Mouse (Mus musculus) forelimb bud, embryonic 11.5 days (tissue): Measurements from ENCODE around the gene Tifa.

Experiments
- DNase-seq: peaks from one replicate; pipeline ENCODE4 v3.0.0-alpha.2; 2012; ENCODE audit warnings: low read depth, low spot score

The Tifa gene

DNA sequence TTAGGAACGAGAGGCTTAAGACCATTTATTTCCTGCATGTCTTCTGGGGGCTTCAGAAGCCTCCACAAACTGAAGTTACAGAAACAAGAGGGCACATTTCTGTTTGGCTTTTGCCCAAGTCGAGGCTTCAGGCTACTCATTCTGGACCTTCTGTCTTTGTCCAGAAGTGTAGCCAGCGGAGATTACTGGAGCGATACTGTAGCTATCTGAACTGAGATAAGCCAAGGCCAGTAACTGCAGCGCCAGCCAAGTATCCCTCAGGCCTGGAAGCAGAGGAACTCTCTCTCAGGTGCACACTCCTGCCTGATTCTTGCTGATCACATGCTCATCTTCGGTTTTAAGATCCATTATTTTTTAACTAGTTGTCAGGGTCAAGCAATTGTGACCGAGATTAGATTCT is 1.6 kb upstream of the Tifa start:
- no peak for DNase-seq

DNA sequence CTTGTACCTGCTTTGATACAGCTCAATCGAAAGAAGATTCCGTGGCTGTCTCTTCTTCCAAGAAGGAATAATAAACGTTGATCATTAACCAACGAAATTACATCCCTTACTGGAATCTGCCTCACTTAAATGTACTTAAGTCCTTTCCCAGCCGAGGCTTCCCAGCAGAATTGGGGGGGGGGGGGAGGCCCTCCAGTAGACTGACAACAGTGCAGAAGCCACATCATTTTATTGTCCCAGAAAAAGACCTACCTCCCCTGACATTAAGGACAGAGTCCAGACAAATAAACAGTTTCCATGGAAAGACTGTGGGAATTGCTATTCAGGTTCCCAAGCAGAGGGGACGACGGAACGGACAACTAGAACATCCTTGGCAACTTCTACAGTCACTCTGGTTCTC is 686 bp upstream of the Tifa start:
- DNase-seq, result no peak

DNA sequence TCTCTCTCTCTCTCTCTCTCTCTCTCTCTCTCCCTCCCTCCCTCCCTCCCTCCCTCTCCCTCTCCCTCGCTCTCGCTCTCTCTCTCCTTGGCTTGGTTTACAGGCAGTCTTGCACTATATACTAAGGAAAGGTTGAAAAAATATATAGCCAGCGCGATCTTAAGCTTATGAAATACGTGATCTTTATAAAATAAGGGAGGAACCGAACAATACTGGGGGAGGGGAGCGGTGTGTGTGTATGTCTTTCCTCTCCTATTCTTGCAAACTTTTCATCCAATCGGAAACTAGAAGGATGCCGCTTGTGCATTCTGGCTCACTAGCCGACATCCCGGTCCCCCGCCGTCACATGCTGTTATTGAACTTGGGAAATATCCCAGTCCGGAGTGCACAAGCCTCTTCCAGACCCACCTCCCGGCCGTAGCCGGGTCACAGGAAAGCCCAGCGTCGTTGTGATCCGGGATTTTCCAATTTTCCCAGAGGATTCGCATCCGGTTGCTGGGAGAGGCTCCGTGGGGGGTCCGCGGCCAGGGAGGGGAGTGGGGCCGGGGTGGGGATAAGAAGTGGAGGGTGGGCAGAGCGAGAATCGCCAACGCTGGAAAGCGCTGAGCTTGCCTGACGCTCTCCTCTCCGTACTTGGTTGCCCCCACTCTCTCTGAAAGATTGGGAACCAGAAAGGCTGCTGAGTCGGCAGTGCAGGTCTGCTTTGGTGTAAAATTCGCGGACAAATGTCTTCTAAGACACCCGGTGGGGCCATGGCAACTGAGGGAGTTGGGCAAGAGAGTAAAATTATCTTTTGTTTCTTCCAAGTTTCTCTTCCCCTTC is 840 bp downstream of the Tifa start:
- peak; percentile 43 for DNase-seq

DNA sequence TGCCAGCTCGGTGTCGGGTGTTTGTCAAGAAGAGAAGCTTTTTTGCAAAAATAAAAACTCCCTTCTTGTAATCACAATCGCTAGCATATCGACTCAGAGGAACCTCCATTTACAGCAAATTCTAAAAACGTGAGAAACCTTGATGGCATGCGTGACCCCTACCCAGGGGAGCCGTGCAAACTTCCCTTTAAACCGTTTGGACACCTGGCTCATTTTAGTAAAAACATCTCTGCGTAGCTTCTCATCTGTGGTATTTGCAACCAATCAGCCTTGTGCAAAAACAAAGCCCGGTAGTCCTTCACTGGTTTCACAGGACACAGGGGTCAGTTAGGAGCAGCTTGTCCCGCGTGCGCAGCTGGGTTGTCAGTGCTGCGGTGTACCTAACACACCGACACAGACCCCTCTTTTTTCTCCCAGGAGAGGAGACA is 1.5 kb downstream of the Tifa start:
- no peak for DNase-seq

DNA sequence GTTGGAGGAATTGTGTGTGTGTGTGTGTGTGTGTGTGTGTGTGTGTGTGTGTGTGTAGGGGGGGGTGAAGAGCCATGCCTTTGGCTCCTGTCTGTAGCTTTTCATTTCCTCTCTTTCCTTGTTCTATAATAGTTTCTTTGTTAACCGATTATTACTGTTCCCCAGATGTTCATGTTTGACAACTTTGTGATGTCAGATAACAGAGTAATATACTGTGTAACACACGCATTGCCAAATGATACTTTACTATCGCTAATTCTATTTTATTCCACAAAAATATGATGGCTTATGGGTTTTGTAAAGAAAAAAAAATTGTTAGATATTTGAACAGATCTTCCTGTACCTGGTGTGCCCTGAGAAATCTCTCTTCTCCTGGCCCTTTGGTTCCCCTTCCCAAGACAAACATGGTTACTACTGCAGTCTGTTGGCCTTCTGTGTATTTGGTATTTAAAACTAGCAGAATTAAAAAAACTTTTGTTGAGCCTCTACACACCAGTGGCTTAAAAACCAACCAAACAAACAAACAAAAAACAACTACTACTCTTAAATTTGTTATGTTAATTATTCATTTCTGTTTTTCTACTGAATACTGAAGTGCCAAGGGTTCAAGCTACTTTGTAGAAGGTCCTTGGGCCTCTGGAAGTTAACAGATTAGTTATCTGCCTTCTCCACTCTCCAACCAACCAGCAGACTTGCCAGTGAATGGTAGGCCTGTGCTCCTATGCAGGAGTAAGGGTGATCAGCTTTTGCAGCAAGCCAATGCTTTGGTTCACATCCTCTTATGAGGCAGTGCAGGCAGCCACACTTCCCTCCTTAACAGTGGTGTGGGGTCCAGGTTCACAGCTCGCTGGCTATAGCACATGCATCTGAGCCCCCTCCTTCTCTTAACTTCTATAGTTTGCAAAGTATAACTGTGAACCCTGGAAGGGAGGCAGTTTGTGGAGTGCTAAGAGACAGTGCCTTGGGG is 2.3 kb downstream of the Tifa start:
- no peak for DNase-seq

DNA sequence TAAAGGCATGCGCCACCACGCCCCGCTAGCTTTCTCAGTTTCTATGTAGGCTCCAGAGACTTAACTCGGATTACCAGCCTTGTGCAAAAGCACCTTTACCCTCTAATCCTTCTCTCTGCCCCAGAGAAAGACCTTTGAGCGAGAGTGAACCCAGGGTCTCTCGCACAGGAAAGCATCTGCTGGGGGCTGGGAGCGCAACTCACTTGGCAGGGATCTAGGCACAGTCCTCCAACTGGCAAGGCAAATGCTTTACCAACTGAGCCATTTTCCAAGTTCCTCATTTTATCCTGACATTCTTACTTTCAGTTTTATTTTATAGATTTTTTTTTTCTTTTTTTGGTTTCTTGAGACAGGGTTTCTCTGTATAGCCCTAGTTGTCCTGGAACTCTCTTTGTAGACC is 3.4 kb downstream of the Tifa start:
- DNase-seq, result no peak

DNA sequence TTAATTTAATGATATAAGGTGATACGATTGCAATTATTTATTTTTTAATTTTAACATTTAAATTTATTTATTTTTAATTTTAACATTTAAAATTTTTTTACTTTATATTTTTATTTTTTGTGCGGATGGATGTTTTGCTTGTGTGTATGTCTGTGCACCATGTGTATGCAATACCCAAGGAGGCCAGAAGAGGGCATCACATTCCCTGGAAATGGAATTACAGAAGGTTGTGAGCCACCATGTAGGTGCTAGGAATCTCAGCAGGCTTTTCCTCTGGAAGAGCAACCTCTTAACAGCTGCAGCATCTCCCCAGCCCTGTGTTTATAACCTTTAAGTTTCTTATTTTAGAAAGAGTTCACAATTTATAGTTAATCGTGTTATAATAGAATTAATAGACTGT is 6.2 kb downstream of the Tifa start:
- DNase-seq, result no peak

DNA sequence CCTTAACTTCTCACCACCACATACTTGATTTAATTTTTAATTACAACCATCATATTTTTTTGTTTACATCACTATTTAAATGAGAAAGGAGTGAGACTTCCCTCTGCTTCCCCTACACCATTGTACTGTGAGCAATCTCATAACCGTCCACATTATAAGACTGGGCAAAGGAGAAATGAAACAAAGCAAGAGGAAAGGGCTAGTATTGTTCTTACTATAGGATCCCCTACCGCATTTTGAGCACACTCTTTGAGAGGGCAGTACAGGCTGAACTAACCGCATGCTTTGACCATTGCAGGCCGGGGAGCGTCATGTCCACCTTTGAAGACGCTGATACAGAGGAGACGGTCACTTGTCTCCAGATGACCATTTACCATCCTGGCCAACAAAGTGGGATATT is 6.7 kb downstream of the Tifa start:
- no peak for DNase-seq

DNA sequence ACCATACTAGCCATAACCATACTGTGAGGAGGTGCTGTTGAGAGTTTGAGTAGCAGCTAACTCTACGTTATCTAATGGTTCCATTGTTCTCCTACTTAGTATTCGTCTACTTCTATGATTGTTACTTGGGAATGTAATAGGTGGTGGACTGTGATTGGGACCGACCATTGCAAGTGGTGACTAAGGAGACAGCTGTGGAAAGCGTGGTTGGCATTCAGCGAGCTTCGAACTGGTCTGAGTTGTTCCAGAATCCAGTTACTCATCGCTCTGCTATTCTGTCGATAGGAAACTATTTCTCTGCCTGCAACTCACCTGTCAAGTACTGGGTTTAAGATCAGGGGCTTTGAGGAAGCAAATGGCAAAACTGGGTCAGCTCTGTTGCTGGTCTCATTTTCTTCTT is 11.6 kb downstream of the Tifa start:
- no peak for DNase-seq

DNA sequence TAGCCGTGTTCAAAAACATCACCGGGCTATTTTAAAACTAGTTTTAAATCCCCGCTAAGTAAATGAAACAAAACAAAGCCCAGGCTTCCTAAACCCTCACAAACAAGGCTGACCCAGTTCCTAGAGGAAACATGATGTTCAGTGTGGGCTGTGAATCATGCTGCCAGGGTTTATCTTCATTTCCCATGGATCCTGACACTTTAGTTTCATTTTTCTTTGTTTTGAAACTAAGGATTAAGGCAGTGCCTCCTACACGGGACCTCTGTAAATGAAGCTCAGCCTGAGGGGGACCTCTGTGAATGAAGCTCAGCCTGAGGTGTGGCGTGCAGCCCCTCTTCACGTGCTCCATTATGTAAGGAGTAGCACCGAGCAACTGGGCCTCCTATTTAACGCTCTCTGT is 13.2 kb downstream of the Tifa start:
- no peak for DNase-seq

DNA sequence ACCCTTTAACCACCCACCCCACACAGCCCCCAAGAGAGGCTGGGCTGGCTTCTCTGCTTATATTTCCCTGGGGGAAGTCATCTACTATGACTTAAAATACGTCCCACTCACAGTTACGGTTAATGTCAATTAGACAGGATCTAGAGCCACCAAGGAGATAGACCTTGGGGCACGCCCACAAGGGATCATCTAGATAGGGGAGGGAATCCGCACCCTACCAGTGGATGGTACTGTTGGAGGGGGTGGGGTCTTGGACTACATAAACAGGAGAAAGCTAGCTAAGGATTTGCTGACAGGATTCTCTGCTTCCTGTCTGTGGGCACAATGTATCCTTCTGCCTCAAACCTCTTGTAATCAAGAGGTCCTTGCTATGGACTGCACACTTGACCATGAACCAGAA is 14.8 kb downstream of the Tifa start:
- no peak for DNase-seq

DNA sequence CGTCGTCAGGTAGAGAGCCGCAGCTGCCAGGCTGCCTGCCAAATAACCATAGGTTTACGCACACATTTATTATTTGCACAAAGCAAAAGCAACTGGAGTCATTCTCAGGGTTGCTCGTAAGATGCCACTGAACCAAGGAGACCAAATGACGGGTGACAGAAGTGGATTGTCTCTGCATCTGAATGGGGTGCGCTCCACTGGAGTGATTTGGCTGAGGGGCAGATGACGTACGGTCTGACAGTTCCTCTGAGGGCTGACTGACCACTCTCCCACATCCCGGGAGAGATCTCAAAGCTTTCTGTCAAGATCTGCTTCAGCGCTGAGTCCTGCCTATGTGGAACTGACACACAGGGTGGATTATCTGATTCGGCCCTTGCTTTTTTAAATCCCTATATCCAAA is 15.5 kb downstream of the Tifa start:
- no peak for DNase-seq

DNA sequence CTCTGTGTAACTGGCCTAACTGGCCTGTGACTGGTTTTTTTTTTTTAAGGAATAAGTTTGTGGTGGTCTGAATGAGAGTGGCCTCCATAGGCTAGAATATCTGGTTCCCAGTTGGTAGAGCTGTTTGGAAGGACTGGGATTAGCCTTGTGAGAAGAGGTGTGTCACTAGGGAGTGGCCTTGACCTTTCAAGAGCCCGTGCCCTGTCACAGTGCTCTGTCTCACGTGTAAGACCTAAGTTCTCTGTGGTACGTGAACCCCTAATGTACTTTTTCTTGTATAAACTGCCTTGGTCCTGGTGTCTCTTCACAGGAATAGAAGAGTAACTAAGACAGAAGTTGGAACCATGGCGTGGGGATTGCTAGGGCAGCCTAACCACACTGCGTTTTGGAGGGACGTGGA is 16.4 kb downstream of the Tifa start:
- no peak for DNase-seq

DNA sequence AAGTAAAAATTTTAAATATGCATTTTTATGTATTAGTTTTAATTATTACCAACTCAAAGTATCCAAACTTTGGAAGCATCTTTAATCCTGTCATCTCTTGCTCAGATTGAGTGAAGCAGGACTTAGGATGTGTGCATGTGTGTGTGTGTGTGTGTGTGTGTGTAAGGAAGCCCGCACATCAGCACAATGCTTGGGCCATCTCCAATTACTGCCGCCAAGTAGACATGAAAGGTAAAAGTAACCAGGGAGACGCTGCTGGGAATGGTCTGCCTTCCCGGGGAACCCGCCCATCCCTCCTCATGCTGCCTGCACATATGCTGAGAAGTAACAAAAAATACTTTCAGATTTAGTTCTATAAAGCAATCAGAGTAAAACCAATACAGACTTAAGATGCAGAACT is 18.2 kb downstream of the Tifa start:
- no peak for DNase-seq

DNA sequence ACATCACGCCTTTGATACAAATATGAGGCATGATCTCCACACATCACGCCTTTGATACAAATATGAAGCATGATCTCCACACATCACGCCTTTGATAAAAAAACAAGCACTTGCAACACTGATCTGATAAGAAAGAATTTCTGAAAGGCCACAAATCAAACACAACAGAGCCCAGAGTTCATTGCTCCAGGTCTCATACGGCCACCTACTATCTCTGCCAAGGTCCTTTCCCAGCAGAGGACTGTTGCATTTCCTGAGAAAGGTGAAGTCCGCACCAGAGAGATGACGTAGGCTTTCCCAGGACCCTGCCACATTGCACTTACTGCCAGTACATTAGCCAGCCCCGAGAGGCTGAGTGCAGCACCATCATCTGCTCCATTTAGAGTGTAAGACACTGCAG is 19.5 kb downstream of the Tifa start:
- DNase-seq, result no peak

DNA sequence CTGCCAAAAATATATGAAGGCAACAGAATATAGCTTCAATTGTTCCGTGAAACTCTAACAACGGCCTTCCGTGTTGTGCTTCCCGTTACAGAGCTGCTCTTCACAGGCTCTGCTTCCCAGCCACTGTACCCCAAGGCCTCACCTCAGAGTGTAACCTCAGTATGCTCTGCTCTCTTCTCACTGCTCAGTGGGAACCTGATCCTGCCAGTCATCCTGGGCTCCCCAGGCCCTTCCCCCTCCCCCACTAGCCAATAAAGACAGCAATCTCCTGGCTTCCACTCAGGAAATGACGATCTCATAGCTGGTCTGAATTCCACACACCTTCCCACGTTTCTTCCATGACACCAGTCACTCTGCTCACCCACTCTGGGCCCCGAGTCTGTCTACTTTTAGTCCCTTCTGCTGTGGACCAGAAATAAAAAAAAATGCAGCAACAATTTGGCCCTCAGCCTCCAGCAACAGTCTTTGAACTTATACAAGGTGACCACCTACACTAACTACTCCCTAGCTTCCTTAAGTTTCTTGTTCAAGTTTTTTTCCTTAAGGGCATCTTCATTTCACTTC is 27.6 kb downstream of the Tifa start:
- DNase-seq, result no peak

DNA sequence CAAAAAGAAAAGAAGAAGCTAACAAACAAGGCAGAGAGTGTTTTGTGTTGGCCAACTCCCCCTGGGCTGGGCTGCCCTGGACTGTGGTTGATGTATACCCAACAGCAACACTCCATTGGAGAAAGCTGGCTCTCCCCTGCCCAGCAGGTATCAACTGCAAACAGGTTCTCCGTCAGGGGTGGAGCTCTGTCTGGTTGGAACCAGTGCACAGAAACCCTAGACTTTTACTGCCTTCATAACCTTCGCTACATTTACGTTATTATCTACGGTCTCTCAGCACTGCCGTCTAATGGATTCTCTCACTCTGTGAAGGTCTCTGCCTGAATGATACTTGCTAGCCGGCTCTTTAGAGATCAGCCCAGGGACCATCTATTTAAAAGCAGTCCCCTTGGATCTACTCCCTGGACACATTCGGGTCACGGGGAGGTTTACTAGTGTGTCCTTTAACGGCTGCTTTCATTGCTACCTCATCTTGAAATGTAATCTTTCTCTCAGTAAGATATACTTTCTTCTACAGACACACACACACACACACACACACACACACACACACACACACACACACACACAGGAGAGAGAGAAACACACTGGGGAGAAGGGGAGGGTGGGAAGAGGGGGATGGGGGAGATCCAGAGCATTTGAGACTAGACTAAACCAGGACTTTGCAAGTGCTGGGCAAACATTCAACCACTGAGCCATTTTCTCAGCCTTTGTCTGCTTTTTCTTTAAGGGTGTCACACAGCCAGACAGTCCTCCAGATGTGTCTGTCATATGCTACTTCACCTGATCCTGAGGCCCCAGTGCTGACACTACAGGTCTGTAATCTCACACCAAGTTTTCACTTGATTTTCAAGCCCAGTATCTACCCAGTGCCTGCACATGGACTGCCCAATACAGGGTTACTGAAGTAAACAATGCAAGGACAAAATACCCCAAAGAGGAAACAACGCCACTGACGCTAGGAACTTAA is 29.4 kb downstream of the Tifa start:
- no peak for DNase-seq

DNA sequence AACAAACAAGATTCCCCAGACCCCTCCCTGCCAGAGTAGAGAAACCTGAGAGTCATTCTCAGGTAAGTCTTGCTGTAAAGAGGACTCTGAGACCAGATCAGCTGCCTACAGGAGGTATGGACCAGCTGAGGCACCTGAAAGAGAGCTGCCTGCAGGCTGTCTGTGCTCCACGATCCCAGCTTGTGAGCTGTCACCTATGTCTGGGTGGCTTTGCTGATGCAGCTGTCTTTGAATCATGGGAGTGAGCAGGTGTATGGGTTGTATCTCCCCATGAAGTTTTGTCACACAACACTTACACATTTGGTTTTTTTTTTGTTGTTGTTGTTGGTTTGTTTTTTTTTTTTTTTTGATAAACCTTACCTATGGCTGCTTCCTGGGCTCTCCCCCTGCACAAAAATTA is 30.8 kb downstream of the Tifa start:
- DNase-seq, result no peak

DNA sequence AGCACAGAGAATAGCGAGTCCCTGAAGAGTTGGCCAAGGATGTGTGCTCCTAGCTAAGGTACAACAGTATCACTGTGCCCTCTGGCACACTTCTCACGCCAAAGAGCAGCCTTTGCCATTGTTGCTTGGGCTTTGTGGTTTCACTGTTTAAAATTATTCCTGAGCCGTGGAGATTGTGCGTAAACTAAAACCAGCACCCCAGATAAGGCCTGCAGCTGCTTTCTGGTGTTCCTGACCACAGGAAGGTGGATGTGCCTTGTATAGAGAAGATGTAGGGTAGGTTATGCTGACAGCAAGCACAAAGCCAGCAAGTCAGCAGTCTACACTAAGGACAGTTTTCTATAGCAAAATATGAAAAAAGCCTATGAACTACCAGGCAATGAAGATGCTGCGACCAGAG is 31.6 kb downstream of the Tifa start:
- DNase-seq, result no peak

DNA sequence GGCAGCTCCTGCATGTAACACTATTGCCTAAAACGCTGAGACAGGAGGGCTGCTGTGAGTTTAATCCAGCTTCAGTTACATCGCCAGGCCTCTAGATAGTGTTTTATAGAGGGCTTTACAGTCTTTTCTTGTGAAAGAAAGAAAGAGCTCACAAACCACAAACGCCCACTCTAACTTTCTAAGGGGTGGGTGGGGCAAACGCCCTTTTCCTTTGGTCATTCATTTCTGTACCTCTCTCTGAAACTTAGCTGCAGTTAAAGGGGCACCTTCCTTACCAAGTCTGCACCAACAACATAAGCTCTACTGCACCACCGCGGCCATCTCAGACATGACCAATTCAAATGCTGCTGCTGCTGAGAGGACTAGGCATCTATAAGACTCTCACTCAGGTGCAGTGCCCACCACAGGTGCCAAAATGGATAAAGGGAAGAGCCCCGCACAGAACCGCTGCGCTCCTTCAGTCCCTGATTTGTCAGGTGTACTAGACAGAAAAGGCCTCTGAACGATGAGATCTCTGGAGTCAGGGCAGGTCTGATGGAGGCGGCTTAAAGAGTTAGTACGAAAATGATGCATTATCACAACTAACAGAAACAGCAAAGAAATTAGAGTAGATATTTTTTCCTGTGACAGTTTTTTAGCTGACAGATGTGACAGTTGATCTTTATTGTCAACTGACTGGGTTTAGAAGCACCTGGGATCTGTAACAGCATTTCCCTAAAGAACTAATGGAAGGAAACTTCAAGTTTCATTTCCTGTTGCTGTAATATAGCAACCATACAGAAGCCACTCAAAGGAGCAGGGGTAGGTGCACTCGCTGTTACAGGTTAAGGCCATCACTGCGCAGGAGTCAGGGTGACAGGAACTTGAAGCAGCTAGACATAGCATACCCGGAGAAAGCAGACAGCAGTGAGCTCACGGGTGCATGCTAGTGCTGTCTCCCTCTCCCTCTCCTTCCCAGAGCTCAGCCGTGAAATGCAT is 34.6 kb downstream of the Tifa start:
- DNase-seq, result no peak
